Mouse (Mus musculus) spleen, adult 18-20 months (tissue): ENCODE results near the gene Fam78b.

Experiments
- DNase-seq, 2 experiments: peaks; one replicate each; pipeline ENCODE4 v3.0.0; 2022; ENCODE audit warnings: mixed read lengths in 2 of 2

The Fam78b gene

GRCm38 (mm10) chr1:167102046-167102445, 100.8 kb downstream of the Fam78b start:
- no peak for DNase-seq

- DNase-seq: no peak
These were observed 101.3 kb downstream of the Fam78b start for GRCm38 (mm10) chr1:167102566-167102965.

DNA sequence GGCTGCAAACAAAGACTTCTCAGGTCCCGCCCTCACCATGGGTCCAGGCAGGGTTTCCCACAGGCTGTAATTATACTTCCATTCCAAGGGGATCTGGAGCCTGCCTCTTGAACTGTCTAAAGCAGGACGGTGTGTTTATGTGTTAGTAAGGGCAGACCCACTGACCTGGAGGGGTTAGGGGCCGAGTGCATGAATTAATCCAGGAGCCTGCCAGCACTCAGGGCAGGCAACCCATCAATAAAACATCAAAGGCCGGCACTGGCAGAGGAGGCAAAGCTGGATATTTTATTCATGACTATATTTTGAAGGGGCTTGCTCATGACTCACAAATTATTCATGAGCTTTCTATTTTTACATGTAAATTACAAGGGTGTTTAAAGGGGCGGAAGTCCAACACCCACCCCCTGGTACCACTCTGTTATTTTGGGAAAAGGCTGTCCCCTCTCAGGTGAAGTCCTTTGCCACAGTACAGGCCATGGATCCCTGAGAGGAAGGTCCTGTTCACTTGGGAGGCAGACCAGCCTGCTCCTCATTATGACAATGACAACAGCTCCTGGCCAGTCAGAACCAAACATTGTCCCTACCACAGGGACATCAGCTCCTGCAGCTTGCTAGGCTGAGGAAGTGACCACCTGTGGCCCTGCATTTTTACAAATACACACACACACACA, 103.9 kb downstream of the Fam78b start:
- DNase-seq: no peak

DNA sequence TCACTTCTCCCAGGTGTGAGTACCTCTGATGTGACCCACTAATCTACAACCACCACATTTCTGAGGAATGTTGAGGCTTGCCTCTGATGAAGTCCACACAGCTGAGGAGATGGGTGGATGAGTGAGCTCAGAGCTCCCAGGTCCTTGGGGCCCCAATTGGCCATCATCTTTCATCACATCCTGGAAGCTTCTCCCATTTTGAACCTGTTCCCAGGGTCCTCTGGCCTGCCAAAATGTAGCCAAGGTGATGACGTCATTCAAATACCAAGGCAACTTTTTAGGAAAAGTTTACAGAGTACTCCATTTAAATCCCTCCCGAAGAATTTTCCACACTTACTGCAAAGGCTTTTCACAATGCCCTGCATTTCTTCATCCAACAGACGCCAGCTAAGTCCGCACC, 104.7 kb downstream of the Fam78b start:
- no peak for DNase-seq

DNA sequence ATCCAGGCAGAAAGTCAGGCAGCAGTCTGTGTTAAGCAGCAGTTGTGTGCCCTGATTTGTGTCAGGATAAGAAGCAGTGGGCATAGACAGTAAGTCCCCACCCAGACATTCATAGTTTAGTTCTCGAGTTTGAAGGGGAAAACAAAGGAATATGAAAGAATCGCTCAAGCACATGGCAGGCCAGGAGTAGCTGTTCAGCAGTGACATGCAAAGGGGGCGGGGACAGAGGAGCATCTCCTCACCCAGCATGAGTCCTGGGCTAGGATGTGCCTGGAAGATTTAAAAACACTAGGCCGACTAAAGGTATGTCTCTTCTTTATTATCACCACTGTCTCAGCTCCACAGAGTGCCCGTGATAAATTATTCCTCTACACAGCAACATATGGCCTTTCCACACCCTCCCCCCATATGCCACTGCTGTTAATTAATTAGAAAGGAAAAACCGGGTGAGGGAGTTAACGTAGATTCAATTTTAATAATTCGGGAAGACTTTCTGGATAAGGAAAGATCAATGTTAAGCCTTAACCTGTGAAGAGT, 107.8 kb downstream of the Fam78b start:
- DNase-seq: no peak

- no peak for DNase-seq
These were observed 113.3 kb downstream of the Fam78b start for GRCm38 (mm10) chr1:167114363-167115050.

DNA sequence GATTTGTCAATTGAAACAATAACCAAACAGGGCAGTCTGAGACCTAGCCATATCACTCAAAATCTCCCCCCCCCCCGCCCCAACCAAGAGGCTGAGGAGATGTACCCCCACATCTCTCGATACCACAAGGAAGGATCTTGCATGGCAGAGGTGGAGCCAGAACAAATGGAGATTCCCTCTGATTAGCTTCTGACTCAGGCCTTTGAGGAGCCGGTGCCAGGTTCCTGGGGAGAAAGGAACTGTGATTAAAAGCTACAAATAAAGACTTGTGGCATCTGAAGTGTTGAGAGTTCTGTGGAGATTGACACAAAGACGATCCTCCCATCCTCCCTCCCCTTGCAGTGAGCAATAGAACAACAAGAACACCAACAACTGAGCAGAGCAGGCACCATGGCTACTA, 113.9 kb downstream of the Fam78b start:
- no peak for DNase-seq

GRCm38 (mm10) chr1:167116733-167117132, 115.5 kb downstream of the Fam78b start:
- DNase-seq: no peak

DNA sequence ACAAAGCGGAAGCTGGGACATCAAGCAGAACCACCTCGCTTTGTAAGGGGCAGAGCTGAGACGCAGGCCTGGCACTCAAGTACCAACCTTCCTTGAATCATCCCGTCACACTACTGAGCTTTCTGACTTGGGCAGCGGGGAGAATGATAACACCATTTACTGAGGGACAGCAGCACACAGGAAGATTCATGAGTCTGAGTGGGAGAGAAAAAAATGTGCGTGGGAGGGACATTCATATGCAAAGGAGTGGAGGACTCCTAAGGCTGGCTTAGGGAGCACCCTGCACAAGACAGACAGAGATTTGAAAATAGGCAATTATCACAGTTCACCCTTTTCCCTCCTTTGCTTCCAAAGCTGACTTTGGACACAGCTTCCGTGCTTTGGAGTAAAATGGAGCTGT, 117.8 kb downstream of the Fam78b start:
- no peak for DNase-seq

- DNase-seq: no peak
These were observed 118.2 kb downstream of the Fam78b start for GRCm38 (mm10) chr1:167119439-167119838.

GRCm38 (mm10) chr1:167122436-167122835, 121.2 kb downstream of the Fam78b start:
- no peak for DNase-seq

- DNase-seq: no peak
These were observed 122.3 kb downstream of the Fam78b start for GRCm38 (mm10) chr1:167123551-167123950.

- DNase-seq: no peak
These were observed 124.7 kb downstream of the Fam78b start for GRCm38 (mm10) chr1:167125870-167126269.

DNA sequence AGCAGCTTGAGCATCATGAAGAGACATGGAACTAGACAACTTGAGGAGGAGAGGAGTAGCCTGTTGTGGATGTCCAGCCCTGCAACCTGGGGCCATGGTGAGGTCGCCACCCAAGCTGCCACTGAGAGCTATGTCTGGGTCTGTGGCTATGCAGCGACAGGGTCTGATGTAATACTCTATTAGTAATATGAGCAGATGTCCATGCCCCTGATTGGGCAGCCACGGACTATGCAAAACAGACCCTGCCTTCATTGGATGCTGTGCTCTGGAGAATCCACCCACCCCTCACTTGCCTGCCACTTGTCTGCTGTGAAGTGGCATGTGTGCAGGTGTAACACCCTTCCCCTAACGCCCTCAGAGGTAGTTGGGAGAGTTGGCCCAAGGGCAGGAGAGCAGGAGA, 125.1 kb downstream of the Fam78b start:
- DNase-seq: no peak

DNA sequence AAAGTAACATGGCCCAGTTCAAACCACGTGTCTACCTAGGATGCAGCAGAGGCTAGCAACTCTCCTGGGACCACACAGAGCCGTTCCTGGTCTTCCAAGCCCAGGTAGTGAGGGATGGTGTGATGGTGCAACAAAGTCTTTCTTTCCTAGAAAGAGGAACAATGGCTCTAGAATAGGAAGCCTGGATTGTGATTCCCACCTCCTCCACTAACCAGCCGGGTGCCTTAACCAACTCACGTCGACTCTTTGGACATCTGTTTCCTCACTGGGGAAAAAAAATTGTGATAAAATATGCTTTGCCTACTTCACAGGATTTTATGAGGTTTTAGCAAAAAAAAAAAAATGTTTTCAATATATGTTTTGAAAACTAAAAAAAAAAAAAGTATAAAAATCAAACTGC, 134.5 kb downstream of the Fam78b start:
- DNase-seq: no peak
